In genomic region chr5:125226229-125226634, GRCm38 (mm10) we compare ENCODE assay signal across 8 mouse cellular contexts. TPM values are rescaled to one million over a fixed set of nuclear protein-coding genes. Genes with fewer than 3 reads are reported as not detected.
DNase-seq lines count a peak whose midpoint lies in the region; ATAC-seq and TF ChIP-seq lines count a peak whose summit lies in the region.

No protein-coding gene starts in this region.

- peak; percentile 50; the same call in 1 of the 2 replicates for ATAC-seq in liver, postnatal 0 days
- no peak for ATAC-seq in liver, embryonic 11.5 days (replicated peaks; ENCODE audit: low FRiP score)
- ATAC-seq in forebrain, embryonic 13.5 days, result peak; percentile 84
- ATAC-seq in hindbrain, embryonic 11.5 days (ENCODE audit: low FRiP score), result no peak
- ATAC-seq in midbrain, postnatal 0 days (ENCODE audit: low FRiP score), result peak; percentile 64

- H3K4me3 ChIP-seq in liver, postnatal 0 days (ENCODE audit: low read depth, low read length), result no peak overlapping the region
- H3K4me3 ChIP-seq in liver, embryonic 11.5 days (ENCODE audit: low read depth, low read length), result no peak overlapping the region
- H3K4me3 ChIP-seq in forebrain, embryonic 13.5 days, result no peak overlapping the region
- H3K4me3 ChIP-seq in hindbrain, embryonic 11.5 days (ENCODE audit: low read depth, low read length), result no peak overlapping the region
- no peak overlapping the region for H3K4me3 ChIP-seq in midbrain, postnatal 0 days (ENCODE audit: low read depth, low read length)

- H3K27me3 ChIP-seq in liver, postnatal 0 days (ENCODE audit: insufficient read depth, low read length), result no peaks in the 10 kb centered on the region
- H3K27me3 ChIP-seq in liver, embryonic 11.5 days (replicated peaks; ENCODE audit: control insufficient read depth, insufficient read depth, low read length), result no peaks in the 10 kb centered on the region
- H3K27me3 ChIP-seq in forebrain, embryonic 13.5 days, result no peaks in the 10 kb centered on the region
- H3K27me3 ChIP-seq in hindbrain, embryonic 11.5 days (ENCODE audit: control insufficient read depth, insufficient read depth, low read length), result no peaks in the 10 kb centered on the region
- H3K27me3 ChIP-seq in midbrain, postnatal 0 days (ENCODE audit: insufficient read depth, low read length), result no peaks in the 10 kb centered on the region

- no peaks in the 10 kb centered on the region for H3K4me1 ChIP-seq in liver, postnatal 0 days (ENCODE audit: insufficient read depth)
- no peaks in the 10 kb centered on the region for H3K4me1 ChIP-seq in liver, embryonic 11.5 days (replicated peaks; ENCODE audit: control insufficient read depth, insufficient read depth, low read length)
- H3K4me1 ChIP-seq in forebrain, embryonic 13.5 days, result peaks cover 36% of the 10 kb centered on the region
- H3K4me1 ChIP-seq in hindbrain, embryonic 11.5 days (replicated peaks; ENCODE audit: control insufficient read depth, insufficient read depth, low read length), result peaks cover 2% of the 10 kb centered on the region
- H3K4me1 ChIP-seq in midbrain, postnatal 0 days (ENCODE audit: insufficient read depth, low read length), result peaks cover 2% of the 10 kb centered on the region; the same call in 1 of the 2 replicates

- no peak for TF ChIP-seq CTCF in liver, postnatal 0 days (IDR thresholded peaks at IDR 0.05; ENCODE audit: low read depth)
- TF ChIP-seq CTCF in midbrain, postnatal 0 days (IDR thresholded peaks at IDR 0.05), result no peak

- 53% methylated on average over 12 of the region's 12 CpGs for WGBS in liver, postnatal 0 days (ENCODE audit: insufficient replicate concordance)
- WGBS in liver, embryonic 11.5 days, result 65% methylated on average over 12 of the region's 12 CpGs
- WGBS in forebrain, embryonic 13.5 days, result 60% methylated on average over 12 of the region's 12 CpGs
- 65% methylated on average over 12 of the region's 12 CpGs for WGBS in hindbrain, embryonic 11.5 days
- WGBS in midbrain, postnatal 0 days, result 41% methylated on average over 12 of the region's 12 CpGs

- TF ChIP-seq EP300 in liver, postnatal 0 days (IDR thresholded peaks at IDR 0.05; ENCODE audit: low read depth), result no peak

- no peak overlapping the region for H3K27ac ChIP-seq in liver, postnatal 0 days (ENCODE audit: low read depth)
- no peak overlapping the region for H3K27ac ChIP-seq in liver, embryonic 11.5 days (ENCODE audit: low read depth, low read length)
- peak overlapping the region; percentile 64 for H3K27ac ChIP-seq in forebrain, embryonic 13.5 days
- H3K27ac ChIP-seq in hindbrain, embryonic 11.5 days (ENCODE audit: low read depth, low read length), result no peak overlapping the region
- peak overlapping the region; percentile 26; the same call in 1 of the 2 replicates for H3K27ac ChIP-seq in midbrain, postnatal 0 days (ENCODE audit: low read depth, low read length)

- no peak overlapping the region for H3K4me2 ChIP-seq in liver, postnatal 0 days (ENCODE audit: low read depth, low read length)
- H3K4me2 ChIP-seq in liver, embryonic 11.5 days, result no peak overlapping the region
- no peak overlapping the region for H3K4me2 ChIP-seq in forebrain, embryonic 13.5 days
- no peak overlapping the region for H3K4me2 ChIP-seq in hindbrain, embryonic 11.5 days (replicated peaks; ENCODE audit: low read depth, low read length)
- H3K4me2 ChIP-seq in midbrain, postnatal 0 days (ENCODE audit: low read depth, low read length, poor library complexity, severe bottlenecking), result no peak overlapping the region

- H3K9me3 ChIP-seq in liver, postnatal 0 days (ENCODE audit: low read length), result 0 out of 2 replicates have a peak, but pooled peaks cover 3% of the 10 kb centered on the region
- H3K9me3 ChIP-seq in liver, embryonic 11.5 days (ENCODE audit: control insufficient read depth, low read length), result peaks cover 6% of the 10 kb centered on the region; the same call in 1 of the 2 replicates
- H3K9me3 ChIP-seq in forebrain, embryonic 13.5 days (replicated peaks), result no peaks in the 10 kb centered on the region; the same call in 1 of the 2 replicates
- 0 out of 2 replicates have a peak, but pooled peaks cover 4% of the 10 kb centered on the region for H3K9me3 ChIP-seq in hindbrain, embryonic 11.5 days (ENCODE audit: control insufficient read depth, low read length)
- no peaks in the 10 kb centered on the region for H3K9me3 ChIP-seq in midbrain, postnatal 0 days (ENCODE audit: low read length)

- no peak overlapping the region for H3K9ac ChIP-seq in liver, postnatal 0 days (replicated peaks)
- H3K9ac ChIP-seq in liver, embryonic 11.5 days (ENCODE audit: low read depth, low read length), result no peak overlapping the region
- H3K9ac ChIP-seq in forebrain, embryonic 13.5 days, result no peak overlapping the region
- no peak overlapping the region for H3K9ac ChIP-seq in hindbrain, embryonic 11.5 days (ENCODE audit: low read depth, low read length)
- H3K9ac ChIP-seq in midbrain, postnatal 0 days (replicated peaks; ENCODE audit: low read length, poor library complexity, severe bottlenecking), result no peak overlapping the region

- no peaks in the 10 kb centered on the region for H3K36me3 ChIP-seq in liver, postnatal 0 days (replicated peaks; ENCODE audit: insufficient read depth, low read length)
- no peaks in the 10 kb centered on the region for H3K36me3 ChIP-seq in liver, embryonic 11.5 days (ENCODE audit: control insufficient read depth, insufficient read depth, low read length)
- H3K36me3 ChIP-seq in forebrain, embryonic 13.5 days (ENCODE audit: poor library complexity, severe bottlenecking), result no peaks in the 10 kb centered on the region
- H3K36me3 ChIP-seq in hindbrain, embryonic 11.5 days (ENCODE audit: control insufficient read depth, insufficient read depth, low read length), result no peaks in the 10 kb centered on the region
- no peaks in the 10 kb centered on the region for H3K36me3 ChIP-seq in midbrain, postnatal 0 days (ENCODE audit: insufficient read depth, low read length)

- DNase-seq in liver, postnatal 0 days, result no peak
- DNase-seq in liver, embryonic 11.5 days (ENCODE audit: low spot score), result no peak
- peak; percentile 14 for DNase-seq in hindbrain, embryonic 11.5 days (ENCODE audit: low spot score)
- peak; percentile 84 to 89 for DNase-seq in layer of hippocampus, postnatal 36 days
- peak; percentile 89 for DNase-seq in midbrain, postnatal 0 days (ENCODE audit: low spot score)
- no peak for DNase-seq in yolk sac, embryonic 10.5 days (ENCODE audit: low spot score)
- no peak for DNase-seq in spleen, postnatal 4 days (ENCODE audit: low spot score in 2 of 2)

RNA-seq across cellular contexts. Expression of gene Ncor2, which starts 47.2 kb away (rescaled TPM):
- polyA plus RNA-seq in liver, postnatal 0 days (2015; fragmentation: Nextera tagmentation; extraction: Ambion mirVana), result 3.1 and 3.4 TPM in 2 replicates
- 14.0 and 17.2 TPM in 2 replicates for polyA plus RNA-seq in liver, embryonic 11.5 days (2014; fragmentation: Nextera tagmentation; extraction: Ambion mirVana)
- 25.6 and 27.3 TPM in 2 replicates for polyA plus RNA-seq in forebrain, embryonic 13.5 days (2015; fragmentation: Nextera tagmentation; extraction: Ambion mirVana)
- polyA plus RNA-seq in hindbrain, embryonic 11.5 days (2014; fragmentation: Nextera tagmentation; extraction: Ambion mirVana), result 14.5 and 21.2 TPM in 2 replicates
- 100 to 1,000 TPM; 266 to 300 TPM for total RNA-seq in layer of hippocampus, postnatal 36 days (2021)
- 22.8 and 37.8 TPM in 2 replicates for total RNA-seq in midbrain, postnatal 0 days (2014; rRNA removed)
- polyA plus RNA-seq in midbrain, postnatal 0 days (2015; fragmentation: Nextera tagmentation; extraction: Ambion mirVana), result 15.5 and 17.8 TPM in 2 replicates

Comparison
In these comparisons a context has a peak if more than half of its experiments do, and no peak if none do; other contexts are left out.
1. ATAC-seq: peak in liver, postnatal 0 days (single experiment), forebrain, embryonic 13.5 days (single experiment) and midbrain, postnatal 0 days (single experiment); none in liver, embryonic 11.5 days (single experiment) and hindbrain, embryonic 11.5 days (single experiment).
2. DNase-seq: peak in hindbrain, embryonic 11.5 days (single experiment), layer of hippocampus, postnatal 36 days (2 of 2) and midbrain, postnatal 0 days (single experiment); none in liver, postnatal 0 days (single experiment), liver, embryonic 11.5 days (single experiment), yolk sac, embryonic 10.5 days (single experiment) and spleen, postnatal 4 days (0 of 2).
3. H3K27ac ChIP-seq: peak in forebrain, embryonic 13.5 days (single experiment) and midbrain, postnatal 0 days (single experiment); none in liver, postnatal 0 days (single experiment), liver, embryonic 11.5 days (single experiment) and hindbrain, embryonic 11.5 days (single experiment).